Mouse (Mus musculus) ES-E14 (cell line): ENCODE data around the gene Top2a. TPM values are rescaled to one million over a fixed set of nuclear protein-coding genes. Genes with fewer than 3 reads are reported as not detected.

ENCODE experiments used
- DNase-seq: peaks from one replicate; pipeline ENCODE4 v3.0.0-alpha.2; 2013; ENCODE audit warnings: low read depth, low spot score
- H3K27ac ChIP-seq: 2 replicates; pipeline ENCODE4 v1.5.1; 2012; ENCODE audit warnings: low read depth, mild to moderate bottlenecking, low read length, moderate library complexity, mixed read lengths; ENCODE audit not compliant: poor library complexity, insufficient read depth, severe bottlenecking
- H3K36me3 ChIP-seq: 2 replicates; pipeline ENCODE4 v1.6.1; 2012; ENCODE audit warnings: mild to moderate bottlenecking, low read length, moderate library complexity, mixed read lengths; ENCODE audit not compliant: control insufficient read depth, poor library complexity, insufficient read depth, severe bottlenecking
- H3K4me1 ChIP-seq, 2 experiments: fragments of 150-350 bp in 1 of 2; sonication (generic) in 1 of 2; 2 replicates each; pipeline ENCODE4 v1.6.1; 2012; ENCODE audit warnings: low read length in 2 of 2, mild to moderate bottlenecking in 1 of 2, mixed read lengths in 1 of 2; ENCODE audit not compliant: control insufficient read depth in 2 of 2, insufficient read depth in 2 of 2, poor library complexity in 1 of 2
- H3K4me3 ChIP-seq, 2 experiments: fragments of 150-350 bp in 1 of 2; sonication (generic) in 1 of 2; 2 replicates each; pipeline ENCODE4 v1.5.1; 2012; ENCODE audit warnings: low read length in 2 of 2, low read depth in 1 of 2, mild to moderate bottlenecking in 1 of 2, mixed read lengths in 1 of 2; ENCODE audit not compliant: insufficient read depth in 1 of 2, poor library complexity in 1 of 2, severe bottlenecking in 1 of 2
- H3K9ac ChIP-seq: 2 replicates; pipeline ENCODE4 v1.6.1; 2012; ENCODE audit warnings: low read depth, mild to moderate bottlenecking, low read length, mixed read lengths; ENCODE audit not compliant: poor library complexity, insufficient read depth, severe bottlenecking
- H3K9me3 ChIP-seq: fragments of 150-350 bp; sonication (generic); 2 replicates; pipeline ENCODE4 v1.6.1; 2012; ENCODE audit warnings: low read depth, mild to moderate bottlenecking, low read length; ENCODE audit not compliant: control insufficient read depth, insufficient read depth
- CHD2 ChIP-seq: IDR thresholded peaks from 2 replicates; pipeline ENCODE4 v1.6.1; 2014; ENCODE audit warnings: mild to moderate bottlenecking, low read depth, low read length, inconsistent platforms
- HCFC1 ChIP-seq: IDR thresholded peaks from 2 replicates; pipeline ENCODE4 v1.6.1; 2012; ENCODE audit warnings: low read length, inconsistent platforms, borderline replicate concordance; ENCODE audit not compliant: insufficient read depth
- MAFK ChIP-seq: IDR thresholded peaks from 2 replicates; pipeline ENCODE4 v1.6.1; 2014; ENCODE audit warnings: mild to moderate bottlenecking, low read depth, low read length, inconsistent platforms; ENCODE audit not compliant: insufficient read depth
- ZC3H11A ChIP-seq: IDR thresholded peaks from 2 replicates; pipeline ENCODE4 v1.6.1; 2012; ENCODE audit warnings: low read depth, mild to moderate bottlenecking, inconsistent platforms, low read length, borderline replicate concordance
- ZNF384 ChIP-seq: IDR thresholded peaks from 2 replicates; pipeline ENCODE4 v1.6.1; 2012; ENCODE audit warnings: low read depth, low read length, inconsistent platforms
- in situ Hi-C, 2 experiments: fragments of 600-800 bp; cut with MboI; formaldehyde crosslinking; loops; one replicate each; pipeline ENCODE4 v1.15.1; 2025; ENCODE audit warnings: low sequenced_read_pairs in 2 of 2, inconsistent platforms in 1 of 2; ENCODE audit not compliant: unreplicated experiment in 2 of 2
- total RNA-seq: library from RNA; depleted of rRNA; stranded (reverse); fragments of 300-350 nt; gene quantifications from 2 replicates; pipeline ENCODE4 v1.2.3, GENCODE M21; 2012; rRNA removed

Top2a gene
- 353 and 381 TPM in 2 replicates for total RNA-seq

- H3K36me3 ChIP-seq: peaks cover 22% of the 10 kb centered on the region
- peak within 1 kb of the TSS; percentile 57 for H3K27ac ChIP-seq
- peak within 1 kb of the TSS; percentile 88 to 98 for H3K4me3 ChIP-seq
- DNase-seq: peak; percentile 99
- H3K9me3 ChIP-seq: no peaks in the 10 kb centered on the region
- H3K4me1 ChIP-seq: peaks cover 4 to 5% of the 10 kb centered on the region in 2 experiments; a peak in 2 of 4 replicates
- TF ChIP-seq CHD2: peak; percentile 99
- no peak for TF ChIP-seq MAFK
- TF ChIP-seq ZNF384: no peak
- 0 out of 2 replicates have a peak, but pooled peaks have one; percentile 43 for TF ChIP-seq HCFC1
- no peak for TF ChIP-seq ZC3H11A
- in situ Hi-C loops: loop anchor here in 1 of 2 experiments (25.0 kb wide), 2 partner anchors 786 to 1861 kb away; partner anchors contain the start of gene Tbkbp1
- peak within 1 kb of the TSS; percentile 95 for H3K9ac ChIP-seq
Measured at GRCm38 (mm10) chr11:99023500-99024467, at the start of gene Top2a. Gene Top2a, minus strand, starts transcription at chr11:99024189.

- in situ Hi-C loops: no loop called here
Measured at GRCm38 (mm10) chr11:99073781-99074180, 49.8 kb upstream of the Top2a start.

GRCm38 (mm10) chr11:99071866-99072265, 47.9 kb upstream of the Top2a start:
- no peak overlapping the region for H3K9ac ChIP-seq
- H3K4me1 ChIP-seq: no peaks in the 10 kb centered on the region
- no peaks in the 10 kb centered on the region for H3K36me3 ChIP-seq
- H3K9me3 ChIP-seq: no peaks in the 10 kb centered on the region
- H3K27ac ChIP-seq: no peak overlapping the region
- no peak overlapping the region for H3K4me3 ChIP-seq
- no peak for TF ChIP-seq MAFK
- no peak for TF ChIP-seq HCFC1
- no peak for TF ChIP-seq ZNF384
- TF ChIP-seq ZC3H11A: no peak
- in situ Hi-C loops: no loop called here
- DNase-seq: no peak

More at GRCm38 (mm10) chr11:99073781-99074180, 49.8 kb upstream of the Top2a start:
- no peaks in the 10 kb centered on the region for H3K9me3 ChIP-seq
- no peak overlapping the region for H3K9ac ChIP-seq
- no peak for TF ChIP-seq ZNF384
- no peak for TF ChIP-seq MAFK
- TF ChIP-seq ZC3H11A: no peak
- TF ChIP-seq HCFC1: no peak
- no peak for TF ChIP-seq CHD2
- H3K27ac ChIP-seq: no peak overlapping the region
- no peak overlapping the region for H3K4me3 ChIP-seq
- DNase-seq: no peak
- no peaks in the 10 kb centered on the region for H3K36me3 ChIP-seq
- H3K4me1 ChIP-seq: no peaks in the 10 kb centered on the region

- in situ Hi-C loops: no loop called here
- no peak for TF ChIP-seq ZC3H11A
- TF ChIP-seq MAFK: no peak
- no peak for TF ChIP-seq CHD2
- TF ChIP-seq HCFC1: no peak
- TF ChIP-seq ZNF384: no peak
- H3K27ac ChIP-seq: no peak overlapping the region
- DNase-seq: no peak
- H3K9ac ChIP-seq: no peak overlapping the region
- no peaks in the 10 kb centered on the region for H3K36me3 ChIP-seq
- H3K4me3 ChIP-seq: no peak overlapping the region
- no peaks in the 10 kb centered on the region for H3K9me3 ChIP-seq
- H3K4me1 ChIP-seq: peaks cover 0 to 4% of the 10 kb centered on the region in 2 experiments; a peak in 1 of 4 replicates
Measured at GRCm38 (mm10) chr11:99068455-99068854, 44.5 kb upstream of the Top2a start.
